In genomic region chr5:81969685-81970524, GRCm38 (mm10) we compare ENCODE assay signal across 9 mouse cellular contexts.
DNase-seq lines count a peak whose midpoint lies in the region; ATAC-seq and TF ChIP-seq lines count a peak whose summit lies in the region.
"Had no signal": no experiment of that assay in that cellular context is flagged by ENCODE, and none has a peak within 500 bp of the region (broad histone marks: within the 10 kb centered on the region; RNA-seq: fewer than 3 reads in every experiment).

No protein-coding gene starts in this region.

- no peaks in the 10 kb centered on the region for H3K36me3 ChIP-seq in heart, embryonic 14.5 days (ENCODE audit: control insufficient read depth, insufficient read depth, low read length)
- no peaks in the 10 kb centered on the region for H3K36me3 ChIP-seq in forebrain, embryonic 15.5 days
- no peaks in the 10 kb centered on the region for H3K36me3 ChIP-seq in hindbrain, postnatal 0 days (ENCODE audit: insufficient read depth, low read length)
- no peaks in the 10 kb centered on the region for H3K36me3 ChIP-seq in midbrain, postnatal 0 days (ENCODE audit: insufficient read depth, low read length)

- 0 out of 2 replicates have a peak overlapping the region, but pooled peaks have one; percentile 4 for H3K9ac ChIP-seq in heart, embryonic 14.5 days (ENCODE audit: low read length)
- no peak overlapping the region for H3K9ac ChIP-seq in forebrain, embryonic 15.5 days (replicated peaks)
- H3K9ac ChIP-seq in hindbrain, postnatal 0 days (replicated peaks; ENCODE audit: low read length), result no peak overlapping the region
- no peak overlapping the region for H3K9ac ChIP-seq in midbrain, postnatal 0 days (replicated peaks; ENCODE audit: low read length, poor library complexity, severe bottlenecking)

- no peaks in the 10 kb centered on the region for H3K4me1 ChIP-seq in heart, embryonic 14.5 days (ENCODE audit: control insufficient read depth in 2 of 2, insufficient read depth in 2 of 2, low read length in 2 of 2)
- H3K4me1 ChIP-seq in forebrain, embryonic 15.5 days, result 0 out of 2 replicates have a peak, but pooled peaks cover 7% of the 10 kb centered on the region
- no peaks in the 10 kb centered on the region for H3K4me1 ChIP-seq in hindbrain, postnatal 0 days (ENCODE audit: insufficient read depth, low read length)
- no peaks in the 10 kb centered on the region for H3K4me1 ChIP-seq in midbrain, postnatal 0 days (ENCODE audit: insufficient read depth, low read length)

- no peak for ATAC-seq in heart, embryonic 14.5 days (ENCODE audit: insufficient number of reproducible peaks, insufficient read depth, low FRiP score, low read depth)
- ATAC-seq in forebrain, embryonic 15.5 days (replicated peaks), result peak; percentile 63
- ATAC-seq in hindbrain, postnatal 0 days, result no peak
- ATAC-seq in midbrain, postnatal 0 days (ENCODE audit: low FRiP score), result 0 out of 2 replicates have a peak, but pooled peaks have one; percentile 34

- intact Hi-C loops in heart, postnatal 10 days (cut with DNase I), result no loop called here

- no peak for DNase-seq in heart, postnatal 10 days
- peak; percentile 9 for DNase-seq in hindbrain, postnatal 0 days (ENCODE audit: low spot score)
- DNase-seq in midbrain, postnatal 0 days (ENCODE audit: low spot score), result no peak
- DNase-seq in yolk sac, embryonic 10.5 days (ENCODE audit: low spot score), result no peak
- no peak for DNase-seq in kidney, postnatal 4 days
- no peak for DNase-seq in layer of hippocampus, adult 9-10 months (ENCODE audit: low spot score)
- DNase-seq: kidney, postnatal 36 days had no signal

- no peak for TF ChIP-seq CTCF in hindbrain, postnatal 0 days (IDR thresholded peaks at IDR 0.05; ENCODE audit: low read depth)
- TF ChIP-seq CTCF in midbrain, postnatal 0 days (IDR thresholded peaks at IDR 0.05), result no peak

- no peaks in the 10 kb centered on the region for H3K27me3 ChIP-seq in heart, embryonic 14.5 days (ENCODE audit: control insufficient read depth, insufficient read depth, low read length)
- H3K27me3 ChIP-seq in forebrain, embryonic 15.5 days, result no peaks in the 10 kb centered on the region
- no peaks in the 10 kb centered on the region for H3K27me3 ChIP-seq in hindbrain, postnatal 0 days (ENCODE audit: insufficient read depth, low read length)
- H3K27me3 ChIP-seq in midbrain, postnatal 0 days (ENCODE audit: insufficient read depth, low read length), result no peaks in the 10 kb centered on the region

- no peak overlapping the region for H3K27ac ChIP-seq in heart, embryonic 14.5 days (replicated peaks in 1 of 2; ENCODE audit: control insufficient read depth in 1 of 2, insufficient read depth in 1 of 2, low read depth in 2 of 2, low read length in 2 of 2)
- peak overlapping the region; percentile 47 for H3K27ac ChIP-seq in forebrain, embryonic 15.5 days (replicated peaks)
- no peak overlapping the region for H3K27ac ChIP-seq in hindbrain, postnatal 0 days
- no peak overlapping the region for H3K27ac ChIP-seq in midbrain, postnatal 0 days (ENCODE audit: low read depth, low read length)

- H3K4me2 ChIP-seq in heart, embryonic 14.5 days (ENCODE audit: low read length), result peak overlapping the region; percentile 46
- H3K4me2 ChIP-seq in forebrain, embryonic 15.5 days (replicated peaks), result no peak overlapping the region
- H3K4me2 ChIP-seq in hindbrain, postnatal 0 days (ENCODE audit: low read depth, low read length), result no peak overlapping the region
- H3K4me2 ChIP-seq in midbrain, postnatal 0 days (ENCODE audit: low read depth, low read length, poor library complexity, severe bottlenecking), result peak overlapping the region; percentile 25

- H3K4me3 ChIP-seq in heart, embryonic 14.5 days (ENCODE audit: control insufficient read depth in 1 of 2, insufficient read depth in 1 of 2, low read depth in 1 of 2, low read length in 2 of 2), result 0 out of 4 replicates have a peak overlapping the region, but pooled peaks of 1 of the 2 experiments have one; percentile 4
- no peak overlapping the region for H3K4me3 ChIP-seq in forebrain, embryonic 15.5 days
- H3K4me3 ChIP-seq in hindbrain, postnatal 0 days (ENCODE audit: low read length), result no peak overlapping the region
- peak overlapping the region; percentile 13; the same call in 1 of the 2 replicates for H3K4me3 ChIP-seq in midbrain, postnatal 0 days (ENCODE audit: low read depth, low read length)

- 56% methylated on average over 24 of the region's 24 CpGs for WGBS in heart, embryonic 14.5 days
- WGBS in forebrain, embryonic 15.5 days, result 68% methylated on average over 24 of the region's 24 CpGs
- WGBS in hindbrain, postnatal 0 days, result 73% methylated on average over 24 of the region's 24 CpGs
- WGBS in midbrain, postnatal 0 days, result 41% methylated on average over 24 of the region's 24 CpGs

- no peaks in the 10 kb centered on the region for H3K9me3 ChIP-seq in heart, embryonic 14.5 days (ENCODE audit: control insufficient read depth, low read length)
- H3K9me3 ChIP-seq in forebrain, embryonic 15.5 days, result no peaks in the 10 kb centered on the region
- no peaks in the 10 kb centered on the region for H3K9me3 ChIP-seq in hindbrain, postnatal 0 days (ENCODE audit: low read length)
- no peaks in the 10 kb centered on the region for H3K9me3 ChIP-seq in midbrain, postnatal 0 days (ENCODE audit: low read length)

Comparison
In these comparisons a context has a peak if more than half of its experiments do, and no peak if none do; other contexts are left out.
1. ATAC-seq: peak in forebrain, embryonic 15.5 days (single experiment) and midbrain, postnatal 0 days (single experiment); none in heart, embryonic 14.5 days (single experiment) and hindbrain, postnatal 0 days (single experiment).
2. H3K4me2 ChIP-seq: peak in heart, embryonic 14.5 days (single experiment) and midbrain, postnatal 0 days (single experiment); none in forebrain, embryonic 15.5 days (single experiment) and hindbrain, postnatal 0 days (single experiment).